Mouse (Mus musculus) C2C12 (cell line): ENCODE data around the gene Tbl1xr1.

Experiments
- CEBPB ChIP-seq: IDR thresholded peaks from one replicate; pipeline ENCODE4 v1.6.1; 2011; ENCODE audit warnings: low read depth, mild to moderate bottlenecking, control low read depth, moderate library complexity
- CTCF ChIP-seq: IDR thresholded peaks from one replicate; pipeline ENCODE4 v1.5.1; 2011; ENCODE audit not compliant: control insufficient read depth, insufficient read depth, insufficient read length
- FOSL1 ChIP-seq: IDR thresholded peaks from one replicate; pipeline ENCODE4 v1.8.0; 2011; ENCODE audit warnings: mild to moderate bottlenecking, low read length; ENCODE audit not compliant: poor library complexity, insufficient read depth, severe bottlenecking
- MAX ChIP-seq: IDR thresholded peaks from one replicate; pipeline ENCODE4 v1.6.1; 2011; ENCODE audit warnings: mild to moderate bottlenecking, control low read depth
- USF1 ChIP-seq: IDR thresholded peaks from one replicate; pipeline ENCODE4 v1.6.1; 2011; ENCODE audit warnings: low read depth, mild to moderate bottlenecking, control low read depth, moderate library complexity

- TF ChIP-seq USF1 (no peak), CEBPB (no peak), CTCF (no peak), MAX (no peak), FOSL1 (no peak)
These were observed 127.7 kb downstream of the Tbl1xr1 start for GRCm38 (mm10) chr3:22204186-22204585.
